Comparison of ENCODE assay signal across 8 mouse cellular contexts in genomic region chr19:24225305-24225696, GRCm38 (mm10). TPM values are rescaled to one million over a fixed set of nuclear protein-coding genes. Genes with fewer than 3 reads are reported as not detected.
DNase-seq lines count a peak whose midpoint lies in the region; ATAC-seq and TF ChIP-seq lines count a peak whose summit lies in the region.

No protein-coding gene starts in this region.

- DNase-seq in A20 (ENCODE audit: low read depth, low spot score), result peak; percentile 68
- peak; percentile 27 to 34 for DNase-seq in adrenal gland, adult 18-20 months (ENCODE audit: low spot score in 2 of 2)
- no peak for DNase-seq in right cerebral cortex, adult 2 months (ENCODE audit: low spot score in 2 of 2)
- DNase-seq in frontal cortex, adult 2 months (ENCODE audit: extremely low spot score in 1 of 2, low spot score in 1 of 2), result no peak

- no peak overlapping the region for H3K9ac ChIP-seq in forebrain, embryonic 15.5 days (replicated peaks)
- peak overlapping the region; percentile 55; the same call in 1 of the 2 replicates for H3K9ac ChIP-seq in hindbrain, embryonic 16.5 days (ENCODE audit: low read depth, low read length)
- H3K9ac ChIP-seq in liver, embryonic 12.5 days, result 0 out of 2 replicates have a peak overlapping the region, but pooled peaks have one; percentile 9

- H3K36me3 ChIP-seq in forebrain, embryonic 15.5 days, result no peaks in the 10 kb centered on the region
- no peaks in the 10 kb centered on the region for H3K36me3 ChIP-seq in hindbrain, embryonic 16.5 days (ENCODE audit: control insufficient read depth, insufficient read depth, low read length)
- no peaks in the 10 kb centered on the region for H3K36me3 ChIP-seq in liver, embryonic 12.5 days
- no peaks in the 10 kb centered on the region for H3K36me3 ChIP-seq in myocyte (ENCODE audit: control insufficient read depth, insufficient read depth)

- H3K79me2 ChIP-seq in myocyte (ENCODE audit: control insufficient read depth, insufficient read depth), result no peaks in the 10 kb centered on the region

- no peaks in the 10 kb centered on the region for H3K9me3 ChIP-seq in forebrain, embryonic 15.5 days
- H3K9me3 ChIP-seq in hindbrain, embryonic 16.5 days (ENCODE audit: control insufficient read depth, low read length), result peaks cover 2% of the 10 kb centered on the region; the same call in 1 of the 2 replicates
- H3K9me3 ChIP-seq in liver, embryonic 12.5 days (replicated peaks), result no peaks in the 10 kb centered on the region

- peaks cover 14% of the 10 kb centered on the region for H3K4me1 ChIP-seq in forebrain, embryonic 15.5 days
- H3K4me1 ChIP-seq in hindbrain, embryonic 16.5 days (ENCODE audit: control insufficient read depth, insufficient read depth, low read depth, low read length), result peaks cover 9% of the 10 kb centered on the region; the same call in 1 of the 2 replicates
- H3K4me1 ChIP-seq in liver, embryonic 12.5 days, result peaks cover 12% of the 10 kb centered on the region; the same call in 1 of the 2 replicates

- 1% methylated on average over 17 of the region's 17 CpGs for WGBS in forebrain, embryonic 15.5 days
- WGBS in hindbrain, embryonic 16.5 days, result 3% methylated on average over 17 of the region's 17 CpGs
- WGBS in liver, embryonic 12.5 days (ENCODE audit: insufficient replicate concordance), result 2% methylated on average over 17 of the region's 17 CpGs

- H3K4me2 ChIP-seq in forebrain, embryonic 15.5 days (replicated peaks), result peak overlapping the region; percentile 92
- peak overlapping the region; percentile 96 for H3K4me2 ChIP-seq in hindbrain, embryonic 16.5 days (ENCODE audit: low read length)
- H3K4me2 ChIP-seq in liver, embryonic 12.5 days, result peak overlapping the region; percentile 71
- H3K4me2 ChIP-seq in myocyte (ENCODE audit: low read depth), result peak overlapping the region; percentile 55

- no peak overlapping the region for H3K27ac ChIP-seq in forebrain, embryonic 15.5 days (replicated peaks)
- no peak overlapping the region for H3K27ac ChIP-seq in hindbrain, embryonic 16.5 days (ENCODE audit: low read depth, low read length)
- peak overlapping the region; percentile 58; the same call in 1 of the 2 replicates for H3K27ac ChIP-seq in liver, embryonic 12.5 days

- peak overlapping the region; percentile 47 for H3K4me3 ChIP-seq in forebrain, embryonic 15.5 days
- peak overlapping the region; percentile 55 for H3K4me3 ChIP-seq in hindbrain, embryonic 16.5 days (ENCODE audit: low read length)
- peak overlapping the region; percentile 60 for H3K4me3 ChIP-seq in liver, embryonic 12.5 days
- H3K4me3 ChIP-seq in myocyte, result no peak overlapping the region

- no peak for ATAC-seq in forebrain, embryonic 15.5 days (replicated peaks)
- no peak for ATAC-seq in hindbrain, embryonic 16.5 days
- ATAC-seq in liver, embryonic 12.5 days, result no peak

- TF ChIP-seq POLR2A in myocyte (IDR thresholded peaks at IDR 0.05; ENCODE audit: insufficient read length, low read depth), result no peak

- H3K27me3 ChIP-seq in forebrain, embryonic 15.5 days, result peaks cover 13% of the 10 kb centered on the region
- peaks cover 25% of the 10 kb centered on the region for H3K27me3 ChIP-seq in hindbrain, embryonic 16.5 days (replicated peaks; ENCODE audit: control insufficient read depth, insufficient read depth, low read length)
- H3K27me3 ChIP-seq in liver, embryonic 12.5 days (replicated peaks), result peaks cover 34% of the 10 kb centered on the region
- H3K27me3 ChIP-seq in myocyte (ENCODE audit: control insufficient read depth, insufficient read depth, insufficient read length), result no peaks in the 10 kb centered on the region

- no peak overlapping the region for H3ac ChIP-seq in myocyte (ENCODE audit: control insufficient read depth, insufficient read length)

TF ChIP-seq in myocyte, 11 proteins besides CTCF, POLR2A, EP300 and RAD21:
- TF ChIP-seq MYOG (IDR thresholded peaks at IDR 0.05; ENCODE audit: control insufficient read depth in 1 of 3, insufficient read depth in 1 of 3, insufficient read length in 2 of 3, low read depth in 2 of 3), result no peak
- TF ChIP-seq TCF3 (IDR thresholded peaks at IDR 0.05; ENCODE audit: insufficient read length, low read depth), result no peak
- no peak for TF ChIP-seq POLR2AphosphoS2 (IDR thresholded peaks at IDR 0.05; ENCODE audit: insufficient read length, low read depth)
- no peak for TF ChIP-seq REST (IDR thresholded peaks at IDR 0.05; ENCODE audit: insufficient read depth, insufficient read length)
- TF ChIP-seq SRF (IDR thresholded peaks at IDR 0.05; ENCODE audit: control insufficient read depth, insufficient read length, low read depth), result no peak
- TF ChIP-seq MAX (IDR thresholded peaks at IDR 0.05; ENCODE audit: low read depth), result no peak
- TF ChIP-seq MYOD1 (IDR thresholded peaks at IDR 0.05; ENCODE audit: control insufficient read depth in 1 of 3, insufficient read length in 2 of 3, low read depth in 2 of 3), result no peak
- no peak for TF ChIP-seq CEBPB (IDR thresholded peaks at IDR 0.05; ENCODE audit: insufficient read depth, poor library complexity, severe bottlenecking)
- no peak for TF ChIP-seq E2F4 (IDR thresholded peaks at IDR 0.05; ENCODE audit: insufficient read depth)
- no peak for TF ChIP-seq USF1 (IDR thresholded peaks at IDR 0.05; ENCODE audit: low read depth)
- no peak for TF ChIP-seq TCF12 (IDR thresholded peaks at IDR 0.05; ENCODE audit: insufficient read depth, poor library complexity, severe bottlenecking)

RNA-seq across cellular contexts. Expression of gene Tjp2, which starts 0.5 kb away (rescaled TPM):
- total RNA-seq in adrenal gland, adult 18-20 months (2021), result 10 to 100 TPM in 1 of 2 experiments, 1 to 10 TPM in 1; 6.3 to 10.5 TPM
- polyA plus RNA-seq in forebrain, embryonic 15.5 days (2015; fragmentation: Nextera tagmentation; extraction: Ambion mirVana), result 11.9 and 13.9 TPM in 2 replicates
- polyA plus RNA-seq in hindbrain, embryonic 16.5 days (2015; fragmentation: Nextera tagmentation; extraction: Ambion mirVana), result 10.1 and 12.6 TPM in 2 replicates
- polyA plus RNA-seq in liver, embryonic 12.5 days (2016; fragmentation: Nextera tagmentation; extraction: Ambion mirVana), result 8.7 and 9.1 TPM in 2 replicates
- 5.2 TPM for polyA plus RNA-seq in myocyte (2012; fragmentation: generic; extraction: Trizol)
- 13.8 and 16.2 TPM in 2 replicates for polyA plus RNA-seq in frontal cortex, adult 2 months (2012; rRNA removed)

RNA-seq across cellular contexts. Expression of gene Fxn, which starts 55.1 kb away (rescaled TPM):
- 10 to 100 TPM; 13.4 to 14.8 TPM for total RNA-seq in adrenal gland, adult 18-20 months (2021)
- 43.4 and 49.4 TPM in 2 replicates for polyA plus RNA-seq in forebrain, embryonic 15.5 days (2015; fragmentation: Nextera tagmentation; extraction: Ambion mirVana)
- polyA plus RNA-seq in hindbrain, embryonic 16.5 days (2015; fragmentation: Nextera tagmentation; extraction: Ambion mirVana), result 40.0 and 41.4 TPM in 2 replicates
- 67.9 and 73.6 TPM in 2 replicates for polyA plus RNA-seq in liver, embryonic 12.5 days (2016; fragmentation: Nextera tagmentation; extraction: Ambion mirVana)
- polyA plus RNA-seq in myocyte (2012; fragmentation: generic; extraction: Trizol), result 17.6 TPM
- polyA plus RNA-seq in frontal cortex, adult 2 months (2012; rRNA removed), result 9.8 TPM in 2 replicates

Comparison
In these comparisons a context has a peak if more than half of its experiments do, and no peak if none do; other contexts are left out.
1. DNase-seq: peak in A20 (single experiment) and adrenal gland, adult 18-20 months (2 of 2); none in right cerebral cortex, adult 2 months (0 of 2) and frontal cortex, adult 2 months (0 of 2).
2. Peak in every context shown above with its lines, with median percentiles within 50 percentile points of each other: H3K4me2 ChIP-seq.